Mouse (Mus musculus): ENCODE results near the gene Gm13276. TPM values are rescaled to one million over a fixed set of nuclear protein-coding genes. Genes with fewer than 3 reads are reported as not detected.
"Not testable (repeated sequence)": the region's sequence is repeated elsewhere in the genome, so short reads cannot be mapped to it uniquely, and the experiment has no call there.

The Gm13276 gene
- polyA plus RNA-seq, 1 experiment from 2014 or later, result not detected

GRCm38 (mm10) chr4:88779550-88779949 is 6.0 kb upstream of the Gm13276 start, which contains the start of gene Gm13272:
Gm13272 (plus strand) TSS chr4:88779850.
- no CpG with 5 or more reads among the region's 29 CpGs for WGBS
- H3K27me3 ChIP-seq (ENCODE audit: control insufficient read depth, insufficient read depth, low read length); DNase-seq (ENCODE audit: low spot score, missing footprints); H3K9ac ChIP-seq (ENCODE audit: low read length); H3K4me3 ChIP-seq (ENCODE audit: low read depth, low read length); H3K4me2 ChIP-seq; ATAC-seq (ENCODE audit: low FRiP score); H3K36me3 ChIP-seq (ENCODE audit: control insufficient read depth, insufficient read depth, low read length); H3K9me3 ChIP-seq (ENCODE audit: control insufficient read depth, low read length); H3K27ac ChIP-seq (ENCODE audit: low read depth, low read length); H3K4me1 ChIP-seq (ENCODE audit: control insufficient read depth, insufficient read depth, low read length): not testable (repeated sequence)

- not testable (repeated sequence) for H3K9me3 ChIP-seq (ENCODE audit: control insufficient read depth, low read length); H3K4me3 ChIP-seq (ENCODE audit: low read depth, low read length); H3K36me3 ChIP-seq (ENCODE audit: control insufficient read depth, insufficient read depth, low read length); H3K4me1 ChIP-seq (ENCODE audit: control insufficient read depth, insufficient read depth, low read length); H3K4me2 ChIP-seq; ATAC-seq (ENCODE audit: low FRiP score); H3K27me3 ChIP-seq (ENCODE audit: control insufficient read depth, insufficient read depth, low read length); H3K9ac ChIP-seq (ENCODE audit: low read length); H3K27ac ChIP-seq (ENCODE audit: low read depth, low read length)
- 46% methylated on average over 14 of the region's 18 CpGs for WGBS
- DNase-seq (ENCODE audit: low spot score, missing footprints), result peak; percentile 4
Measured at GRCm38 (mm10) chr4:88780320-88780719, 5.2 kb upstream of the Gm13276 start.

GRCm38 (mm10) chr4:88781831-88782230 is 3.7 kb upstream of the Gm13276 start, which contains the start of gene Ifnz:
Ifnz (plus strand) TSS chr4:88782131.
- H3K4me3 ChIP-seq (ENCODE audit: low read depth, low read length); ATAC-seq (ENCODE audit: low FRiP score); H3K4me1 ChIP-seq (ENCODE audit: control insufficient read depth, insufficient read depth, low read length); H3K9ac ChIP-seq (ENCODE audit: low read length); DNase-seq (ENCODE audit: low spot score, missing footprints); H3K27me3 ChIP-seq (ENCODE audit: control insufficient read depth, insufficient read depth, low read length); H3K9me3 ChIP-seq (ENCODE audit: control insufficient read depth, low read length); H3K27ac ChIP-seq (ENCODE audit: low read depth, low read length); H3K36me3 ChIP-seq (ENCODE audit: control insufficient read depth, insufficient read depth, low read length): not testable (repeated sequence)
- WGBS, result 19% methylated on average over 3 of the region's 7 CpGs
- H3K4me2 ChIP-seq, result peak within 1 kb of the TSS; percentile 23; the same call in 1 of the 2 replicates

- not testable (repeated sequence) for DNase-seq (ENCODE audit: low spot score, missing footprints); H3K27me3 ChIP-seq (ENCODE audit: control insufficient read depth, insufficient read depth, low read length); H3K4me1 ChIP-seq (ENCODE audit: control insufficient read depth, insufficient read depth, low read length); ATAC-seq (ENCODE audit: low FRiP score); H3K9ac ChIP-seq (ENCODE audit: low read length); H3K36me3 ChIP-seq (ENCODE audit: control insufficient read depth, insufficient read depth, low read length); H3K27ac ChIP-seq (ENCODE audit: low read depth, low read length); H3K9me3 ChIP-seq (ENCODE audit: control insufficient read depth, low read length); H3K4me3 ChIP-seq (ENCODE audit: low read depth, low read length)
- peak overlapping the region; percentile 23; the same call in 1 of the 2 replicates for H3K4me2 ChIP-seq
- WGBS, result 3% methylated on average over 7 of the region's 31 CpGs
Measured at GRCm38 (mm10) chr4:88782335-88782734, 3.2 kb upstream of the Gm13276 start.

- not testable (repeated sequence) for H3K9ac ChIP-seq (ENCODE audit: low read length)
Measured at GRCm38 (mm10) chr4:88788402-88788801, 2.9 kb downstream of the Gm13276 start, which contains the start of gene Gm13277. Gm13277 (plus strand) TSS chr4:88788632.

GRCm38 (mm10) chr4:88791250-88791649 is 5.7 kb downstream of the Gm13276 start, which contains the start of gene Gm13278:
Gm13278 (plus strand) TSS chr4:88791550.
- not testable (repeated sequence) for H3K4me2 ChIP-seq; H3K9me3 ChIP-seq (ENCODE audit: control insufficient read depth, low read length); H3K4me1 ChIP-seq (ENCODE audit: control insufficient read depth, insufficient read depth, low read length); H3K27ac ChIP-seq (ENCODE audit: low read depth, low read length); ATAC-seq (ENCODE audit: low FRiP score); DNase-seq (ENCODE audit: low spot score, missing footprints); H3K27me3 ChIP-seq (ENCODE audit: control insufficient read depth, insufficient read depth, low read length); H3K9ac ChIP-seq (ENCODE audit: low read length); H3K36me3 ChIP-seq (ENCODE audit: control insufficient read depth, insufficient read depth, low read length); H3K4me3 ChIP-seq (ENCODE audit: low read depth, low read length)
- WGBS, result no CpG with 5 or more reads among the region's 28 CpGs

More at GRCm38 (mm10) chr4:88788402-88788801, 2.9 kb downstream of the Gm13276 start, which contains the start of gene Gm13277:
- not testable (repeated sequence) for H3K9me3 ChIP-seq (ENCODE audit: control insufficient read depth, low read length); H3K4me1 ChIP-seq (ENCODE audit: control insufficient read depth, insufficient read depth, low read length); DNase-seq (ENCODE audit: low spot score, missing footprints); H3K36me3 ChIP-seq (ENCODE audit: control insufficient read depth, insufficient read depth, low read length); H3K27ac ChIP-seq (ENCODE audit: low read depth, low read length); ATAC-seq (ENCODE audit: low FRiP score); H3K4me2 ChIP-seq; H3K27me3 ChIP-seq (ENCODE audit: control insufficient read depth, insufficient read depth, low read length); H3K4me3 ChIP-seq (ENCODE audit: low read depth, low read length)
- 0% methylated on average over 1 of the region's 28 CpGs for WGBS

GRCm38 (mm10) chr4:88793936-88794675 is 8.6 kb downstream of the Gm13276 start, which contains the start of gene Gm13275:
Gm13275 (plus strand) TSS chr4:88794487.
- not testable (repeated sequence) for H3K9ac ChIP-seq (ENCODE audit: low read length); H3K4me2 ChIP-seq; H3K4me3 ChIP-seq (ENCODE audit: low read depth, low read length); H3K4me1 ChIP-seq (ENCODE audit: control insufficient read depth, insufficient read depth, low read length); H3K36me3 ChIP-seq (ENCODE audit: control insufficient read depth, insufficient read depth, low read length); ATAC-seq (ENCODE audit: low FRiP score); H3K27me3 ChIP-seq (ENCODE audit: control insufficient read depth, insufficient read depth, low read length); H3K9me3 ChIP-seq (ENCODE audit: control insufficient read depth, low read length); DNase-seq (ENCODE audit: low spot score, missing footprints); H3K27ac ChIP-seq (ENCODE audit: low read depth, low read length)
- 0% methylated on average over 5 of the region's 52 CpGs for WGBS

GRCm38 (mm10) chr4:88797097-88797496 is 11.6 kb downstream of the Gm13276 start, which contains the start of gene Gm13279:
Gm13279 (plus strand) TSS chr4:88797397.
- H3K9ac ChIP-seq (ENCODE audit: low read length); DNase-seq (ENCODE audit: low spot score, missing footprints); H3K27ac ChIP-seq (ENCODE audit: low read depth, low read length); H3K27me3 ChIP-seq (ENCODE audit: control insufficient read depth, insufficient read depth, low read length); H3K9me3 ChIP-seq (ENCODE audit: control insufficient read depth, low read length); H3K4me1 ChIP-seq (ENCODE audit: control insufficient read depth, insufficient read depth, low read length); ATAC-seq (ENCODE audit: low FRiP score); H3K4me3 ChIP-seq (ENCODE audit: low read depth, low read length); H3K4me2 ChIP-seq; H3K36me3 ChIP-seq (ENCODE audit: control insufficient read depth, insufficient read depth, low read length): not testable (repeated sequence)
- no CpG with 5 or more reads among the region's 28 CpGs for WGBS

- H3K9me3 ChIP-seq (ENCODE audit: control insufficient read depth, low read length); H3K4me2 ChIP-seq; H3K4me3 ChIP-seq (ENCODE audit: low read depth, low read length); H3K36me3 ChIP-seq (ENCODE audit: control insufficient read depth, insufficient read depth, low read length); H3K4me1 ChIP-seq (ENCODE audit: control insufficient read depth, insufficient read depth, low read length); H3K27ac ChIP-seq (ENCODE audit: low read depth, low read length); H3K27me3 ChIP-seq (ENCODE audit: control insufficient read depth, insufficient read depth, low read length); DNase-seq (ENCODE audit: low spot score, missing footprints); ATAC-seq (ENCODE audit: low FRiP score); H3K9ac ChIP-seq (ENCODE audit: low read length): not testable (repeated sequence)
- WGBS, result 7% methylated on average over 3 of the region's 7 CpGs
Measured at GRCm38 (mm10) chr4:88799365-88799764, 13.9 kb downstream of the Gm13276 start, which contains the start of gene Gm13285. Gm13285 (plus strand) TSS chr4:88799665.
